20 mouse cellular contexts compared by ENCODE assay signal in the genomic region with DNA sequence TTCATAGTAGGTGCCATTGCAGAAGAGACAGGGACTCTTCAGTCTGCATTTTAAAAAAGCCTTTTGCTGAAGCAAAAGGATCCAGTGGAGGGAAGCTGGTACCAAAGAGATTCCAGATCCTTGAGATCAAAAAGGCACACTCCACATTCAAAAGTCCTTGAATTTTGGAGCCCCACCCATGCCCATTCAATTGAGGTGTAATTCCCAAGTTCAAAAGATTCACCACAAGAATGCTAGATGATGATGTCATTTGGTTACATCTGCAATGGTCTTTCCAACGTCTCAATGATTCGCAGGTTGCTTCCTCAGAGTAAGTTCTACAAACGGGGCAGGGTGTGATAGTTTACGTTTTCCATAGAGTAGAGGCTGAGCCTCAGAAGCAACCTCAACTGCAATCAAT.
"Had no signal": no experiment of that assay in that cellular context is flagged by ENCODE, and none has a peak within 500 bp of the region (broad histone marks: within the 10 kb centered on the region; RNA-seq: fewer than 3 reads in every experiment).

No protein-coding gene starts in this region.

- H3K4me2 ChIP-seq: kidney, embryonic 15.5 days; limb, embryonic 13.5 days; liver, embryonic 13.5 days; midbrain, embryonic 11.5 days; neural tube, embryonic 12.5 days; neural tube, embryonic 15.5 days had no signal

- H3K9me3 ChIP-seq: kidney, embryonic 15.5 days; limb, embryonic 10.5 days; limb, embryonic 13.5 days; liver, embryonic 13.5 days; neural tube, embryonic 12.5 days; neural tube, embryonic 15.5 days had no signal

- H3K9ac ChIP-seq: kidney, embryonic 15.5 days; limb, embryonic 13.5 days; liver, embryonic 13.5 days; neural tube, embryonic 12.5 days; neural tube, embryonic 15.5 days had no signal

- H3K27ac ChIP-seq: kidney, embryonic 15.5 days; limb, embryonic 10.5 days; limb, embryonic 13.5 days; liver, embryonic 13.5 days; neural tube, embryonic 12.5 days; neural tube, embryonic 15.5 days had no signal

- H3K36me3 ChIP-seq: kidney, embryonic 15.5 days; limb, embryonic 10.5 days; limb, embryonic 13.5 days; liver, embryonic 13.5 days; neural tube, embryonic 12.5 days; neural tube, embryonic 15.5 days had no signal

- DNase-seq: kidney, postnatal 10 days; kidney, postnatal 36 days; layer of hippocampus, postnatal 36 days; liver; liver, embryonic 13.5 days; lung, adult 2 months; lung, postnatal 14 days; lung, postnatal 4 days; midbrain, embryonic 14.5 days; retina, postnatal 1 day; right cerebral cortex, postnatal 25 days; spleen, adult 18-20 months; thymus, adult 18-20 months; thymus, postnatal 36 days had no signal

- H3K27me3 ChIP-seq: kidney, embryonic 15.5 days; limb, embryonic 13.5 days; liver, embryonic 13.5 days; neural tube, embryonic 12.5 days; neural tube, embryonic 15.5 days had no signal

- H3K4me3 ChIP-seq: kidney, embryonic 15.5 days; limb, embryonic 10.5 days; limb, embryonic 13.5 days; liver, embryonic 13.5 days; neural tube, embryonic 12.5 days; neural tube, embryonic 15.5 days had no signal
